Mouse (Mus musculus) embryonic facial prominence, embryonic 12.5 days (tissue): Measurements from ENCODE around the gene Gsk3b. TPM values are rescaled to one million over a fixed set of nuclear protein-coding genes. Genes with fewer than 3 reads are reported as not detected.
"Not testable (repeated sequence)": the region's sequence is repeated elsewhere in the genome, so short reads cannot be mapped to it uniquely, and the experiment has no call there.

ENCODE experiments used
- ATAC-seq: fragments of 200-750 bp; cut with Nextera tagmentation; 2 replicates; pipeline ENCODE4 v1.8.0; 2017; ENCODE audit not compliant: insufficient number of reproducible peaks, insufficient read depth, low FRiP score, low TSS enrichment
- H3K27ac ChIP-seq: fragments of 300-500 bp; sonication (generic); 2 replicates; pipeline ENCODE4 v1.5.1; 2016; ENCODE audit warnings: mild to moderate bottlenecking
- H3K27me3 ChIP-seq: fragments of 300-500 bp; sonication (generic); 2 replicates; pipeline ENCODE4 v1.6.1; 2016; ENCODE audit warnings: mild to moderate bottlenecking, moderate library complexity
- H3K36me3 ChIP-seq: fragments of 300-500 bp; sonication (generic); 2 replicates; pipeline ENCODE4 v1.6.1; 2016; ENCODE audit warnings: mild to moderate bottlenecking
- H3K4me1 ChIP-seq: fragments of 300-500 bp; sonication (generic); 2 replicates; pipeline ENCODE4 v1.6.1; 2016
- H3K4me2 ChIP-seq: fragments of 300-500 bp; sonication (generic); replicated peaks from 2 replicates; pipeline ENCODE4 v1.6.1; 2016; ENCODE audit warnings: mild to moderate bottlenecking, moderate library complexity
- H3K4me3 ChIP-seq: fragments of 300-500 bp; sonication (generic); 2 replicates; pipeline ENCODE4 v1.5.1; 2016; ENCODE audit warnings: mild to moderate bottlenecking
- H3K9ac ChIP-seq: fragments of 300-500 bp; sonication (generic); 2 replicates; pipeline ENCODE4 v1.6.1; 2016; ENCODE audit warnings: mild to moderate bottlenecking, moderate library complexity
- H3K9me3 ChIP-seq: fragments of 300-500 bp; sonication (generic); 2 replicates; pipeline ENCODE4 v1.6.1; 2016; ENCODE audit warnings: mild to moderate bottlenecking, moderate library complexity
- WGBS: fragments of 180-500 bp; shearing (Covaris S2); methylation state at CpG from one replicate; pipeline ENCODE4 v1.1.7; 2016; 5-methylcytosine and 5-hydroxymethylcytosine counted together
- polyA plus RNA-seq: library from polyadenylated mRNA; unstranded; fragments of >200 nt; fragmentation: Nextera tagmentation; extraction: Ambion mirVana; gene quantifications from 2 replicates; pipeline ENCODE4 v1.2.1, GENCODE M21; 2016

Gene Gsk3b
- polyA plus RNA-seq, 1 experiment from 2014 or later: 81.9 TPM

GRCm38 (mm10) chr16:38197299-38197698 lies 108.5 kb downstream of the Gsk3b start:
- ATAC-seq: no peak
- peaks cover 50% of the 10 kb centered on the region for H3K36me3 ChIP-seq
- H3K4me1 ChIP-seq: no peaks in the 10 kb centered on the region
- H3K9me3 ChIP-seq: no peaks in the 10 kb centered on the region
- 61% methylated on average over 4 of the region's 4 CpGs for WGBS
- no peak overlapping the region for H3K27ac ChIP-seq
- H3K9ac ChIP-seq: no peak overlapping the region
- no peaks in the 10 kb centered on the region for H3K27me3 ChIP-seq
- no peak overlapping the region for H3K4me3 ChIP-seq
- no peak overlapping the region for H3K4me2 ChIP-seq

GRCm38 (mm10) chr16:38205272-38205671 lies 116.5 kb downstream of the Gsk3b start:
- H3K27ac ChIP-seq: no peak overlapping the region
- H3K9me3 ChIP-seq: no peaks in the 10 kb centered on the region
- H3K36me3 ChIP-seq: peaks cover 35% of the 10 kb centered on the region
- H3K9ac ChIP-seq: no peak overlapping the region
- no peak overlapping the region for H3K4me3 ChIP-seq
- no peak for ATAC-seq
- WGBS: 89% methylated on average over 7 of the region's 7 CpGs
- no peaks in the 10 kb centered on the region for H3K4me1 ChIP-seq
- H3K27me3 ChIP-seq: no peaks in the 10 kb centered on the region
- no peak overlapping the region for H3K4me2 ChIP-seq

DNA sequence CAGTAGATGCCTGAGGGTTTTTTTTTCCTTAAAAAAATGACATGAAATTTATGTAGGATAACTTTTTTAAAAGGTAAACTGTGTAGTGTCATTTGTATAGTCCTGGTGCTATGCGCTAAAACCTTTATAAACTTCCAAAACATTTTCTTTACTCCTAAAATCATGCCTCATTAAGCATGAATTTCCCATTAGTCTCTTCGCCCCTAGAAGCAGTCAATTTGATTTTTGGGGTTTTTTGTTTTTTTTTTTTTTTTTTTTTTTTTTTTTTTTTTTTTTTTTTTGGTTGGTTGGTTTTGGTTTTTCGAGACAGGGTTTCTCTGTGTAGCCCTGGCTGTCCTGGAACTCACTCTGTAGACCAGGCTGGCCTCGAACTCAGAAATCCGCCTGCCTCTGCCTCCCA lies 133.7 kb downstream of the Gsk3b start:
- H3K4me2 ChIP-seq, ATAC-seq, H3K9ac ChIP-seq, H3K9me3 ChIP-seq, H3K4me3 ChIP-seq, H3K4me1 ChIP-seq, H3K27me3 ChIP-seq, H3K27ac ChIP-seq: not testable (repeated sequence)
- WGBS: 93% methylated on average over 5 of the region's 5 CpGs
- peaks cover 37% of the 10 kb centered on the region for H3K36me3 ChIP-seq

DNA sequence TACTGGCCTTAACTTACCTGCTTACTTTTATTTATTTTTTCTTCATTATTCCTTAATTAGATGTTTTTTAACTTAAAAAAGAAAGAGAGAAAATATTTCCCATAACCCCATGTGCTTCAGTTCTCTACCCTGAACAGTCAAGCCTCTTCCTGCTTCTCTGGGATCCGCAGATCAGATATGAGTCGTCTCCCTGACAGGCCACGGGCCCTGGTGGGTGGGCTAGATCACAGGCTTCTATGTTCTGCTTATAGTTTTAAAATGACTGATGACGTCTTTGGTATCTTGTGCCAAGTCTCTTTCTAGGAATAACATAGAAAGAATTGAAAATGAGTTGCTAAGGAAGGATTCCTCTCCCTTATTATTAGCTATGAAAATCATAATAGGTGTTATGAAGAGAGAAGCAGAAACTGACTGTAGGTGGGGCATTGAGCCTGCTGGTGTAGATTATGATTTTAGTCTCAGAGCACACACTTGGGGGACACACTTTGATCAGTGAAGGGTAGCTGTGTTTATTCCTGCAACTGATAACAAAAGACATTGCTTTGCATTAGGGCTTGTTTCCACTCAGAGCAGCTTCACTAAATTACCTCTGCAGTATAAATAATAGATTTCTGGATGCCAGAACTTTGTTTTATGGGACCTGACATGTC lies 148.3 kb downstream of the Gsk3b start:
- no peak overlapping the region for H3K4me2 ChIP-seq
- H3K4me3 ChIP-seq: no peak overlapping the region
- no peaks in the 10 kb centered on the region for H3K9me3 ChIP-seq
- WGBS: 78% methylated on average over 4 of the region's 4 CpGs
- H3K27me3 ChIP-seq: no peaks in the 10 kb centered on the region
- H3K4me1 ChIP-seq: no peaks in the 10 kb centered on the region
- no peak for ATAC-seq
- H3K36me3 ChIP-seq: peaks cover 11% of the 10 kb centered on the region; the same call in 1 of the 2 replicates
- no peak overlapping the region for H3K27ac ChIP-seq
- H3K9ac ChIP-seq: no peak overlapping the region

DNA sequence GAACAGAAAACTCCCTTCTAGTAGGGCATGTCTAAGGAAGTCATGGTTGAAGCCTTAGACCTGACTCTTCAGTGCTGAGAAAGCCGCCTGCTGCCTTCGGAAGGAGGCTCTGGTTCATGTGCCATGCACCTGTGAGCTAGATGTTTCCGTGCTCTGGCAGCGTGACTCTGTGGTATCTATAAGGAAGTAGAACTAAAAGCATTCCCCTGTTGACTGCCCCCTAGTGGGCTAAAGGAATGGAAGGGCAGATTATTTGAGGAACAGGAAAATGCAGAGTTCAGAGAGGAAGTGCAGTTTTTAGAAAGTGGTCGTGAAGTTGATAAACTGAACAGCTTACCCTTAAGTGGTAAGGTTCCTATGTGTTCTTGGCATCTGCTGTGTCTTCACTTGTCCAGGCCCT lies 150.9 kb downstream of the Gsk3b start:
- no peak overlapping the region for H3K4me2 ChIP-seq
- H3K9ac ChIP-seq: no peak overlapping the region
- no peak overlapping the region for H3K27ac ChIP-seq
- H3K27me3 ChIP-seq: no peaks in the 10 kb centered on the region
- no peak for ATAC-seq
- H3K9me3 ChIP-seq: no peaks in the 10 kb centered on the region
- no peak overlapping the region for H3K4me3 ChIP-seq
- H3K36me3 ChIP-seq: peaks cover 13% of the 10 kb centered on the region; the same call in 1 of the 2 replicates
- WGBS: 84% methylated on average over 5 of the region's 5 CpGs
- H3K4me1 ChIP-seq: no peaks in the 10 kb centered on the region

DNA sequence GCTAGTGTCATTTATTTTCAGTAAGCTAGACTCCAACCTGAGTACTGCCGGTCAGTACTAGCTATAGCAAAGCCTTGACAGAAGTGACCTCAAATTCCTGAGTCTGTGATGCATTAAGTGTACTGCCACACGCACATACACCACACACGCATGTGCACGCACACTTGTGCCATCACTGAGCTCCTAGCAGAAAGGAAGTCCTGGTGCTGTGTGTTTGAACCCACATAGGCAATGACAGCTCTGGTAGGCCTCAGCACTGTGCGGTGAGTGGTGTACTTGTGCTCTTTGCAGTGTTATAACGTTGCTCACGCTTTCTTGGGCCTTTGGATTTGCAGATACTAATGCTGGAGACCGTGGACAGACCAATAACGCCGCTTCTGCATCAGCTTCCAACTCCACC lies 151.4 kb downstream of the Gsk3b start:
- no peak for ATAC-seq
- Histone ChIP-seq H3K9me3 (no peaks in the 10 kb centered on the region), H3K27me3 (no peaks in the 10 kb centered on the region), H3K27ac (no peak overlapping the region), H3K4me1 (no peaks in the 10 kb centered on the region), H3K4me2 (no peak overlapping the region), H3K9ac (no peak overlapping the region), H3K36me3 (peaks cover 13% of the 10 kb centered on the region; the same call in 1 of the 2 replicates), H3K4me3 (no peak overlapping the region)
- WGBS: 97% methylated on average over 10 of the region's 10 CpGs

- ATAC-seq: no peak
- H3K27me3 ChIP-seq: no peaks in the 10 kb centered on the region
- 86% methylated on average over 6 of the region's 6 CpGs for WGBS
Measured at GRCm38 (mm10) chr16:38244111-38244510, 155.3 kb downstream of the Gsk3b start.

GRCm38 (mm10) chr16:38245379-38245778 lies 156.6 kb downstream of the Gsk3b start:
- Histone ChIP-seq H3K9ac (no peak overlapping the region), H3K4me3 (no peak overlapping the region), H3K36me3 (peaks cover 2% of the 10 kb centered on the region; the same call in 1 of the 2 replicates), H3K27me3 (no peaks in the 10 kb centered on the region), H3K4me1 (peaks cover 14% of the 10 kb centered on the region), H3K9me3 (no peaks in the 10 kb centered on the region), H3K27ac (no peak overlapping the region), H3K4me2 (no peak overlapping the region)
- 41% methylated on average over 2 of the region's 2 CpGs for WGBS
- ATAC-seq: no peak

More at GRCm38 (mm10) chr16:38244111-38244510, 155.3 kb downstream of the Gsk3b start:
- Histone ChIP-seq H3K4me3 (no peak overlapping the region), H3K9ac (no peak overlapping the region), H3K27ac (no peak overlapping the region), H3K4me2 (no peak overlapping the region), H3K9me3 (no peaks in the 10 kb centered on the region), H3K4me1 (peaks cover 13% of the 10 kb centered on the region), H3K36me3 (peaks cover 8% of the 10 kb centered on the region; the same call in 1 of the 2 replicates)

DNA sequence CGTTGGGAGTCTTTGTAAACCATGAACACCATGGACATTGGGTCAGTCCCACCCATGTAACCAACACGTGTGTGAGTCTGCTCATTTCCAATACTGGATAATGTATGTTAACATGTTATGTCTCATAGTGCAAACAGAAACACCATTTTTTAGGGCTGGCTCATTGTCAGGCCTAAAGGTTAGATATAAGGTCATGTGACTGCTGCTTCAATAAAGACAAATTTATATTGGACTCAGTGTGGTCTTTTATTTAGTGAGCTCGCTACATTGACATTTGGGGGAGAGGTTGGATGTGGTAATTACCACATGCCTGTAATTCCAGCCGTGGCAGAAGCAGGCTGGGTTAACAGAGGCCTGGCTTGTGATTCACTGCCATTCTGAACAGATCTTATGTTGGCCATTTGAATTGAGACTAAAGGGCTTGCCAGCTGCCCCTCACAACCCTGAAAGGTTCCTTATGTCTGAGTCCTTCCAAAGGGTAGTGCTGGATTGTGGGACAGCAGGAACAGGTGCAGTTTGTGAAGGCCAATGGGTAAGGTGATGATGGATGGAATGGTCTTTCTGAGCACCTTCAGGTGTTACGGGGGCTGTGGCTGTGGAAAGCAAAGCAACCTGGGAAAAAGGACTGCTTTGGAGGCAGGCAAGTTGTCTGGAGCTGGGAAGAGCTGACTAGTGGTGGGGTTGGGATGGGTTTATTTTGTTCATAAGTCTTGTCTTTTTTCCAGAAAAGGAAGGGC lies 157.2 kb downstream of the Gsk3b start:
- H3K4me3 ChIP-seq: no peak overlapping the region
- 0 out of 2 replicates have a peak, but pooled peaks cover 2% of the 10 kb centered on the region for H3K36me3 ChIP-seq
- ATAC-seq: no peak
- no peak overlapping the region for H3K27ac ChIP-seq
- 72% methylated on average over 5 of the region's 5 CpGs for WGBS
- no peaks in the 10 kb centered on the region for H3K27me3 ChIP-seq
- H3K9ac ChIP-seq: no peak overlapping the region
- H3K9me3 ChIP-seq: no peaks in the 10 kb centered on the region
- H3K4me2 ChIP-seq: no peak overlapping the region
- peaks cover 14% of the 10 kb centered on the region for H3K4me1 ChIP-seq

- WGBS: 38% methylated on average over 13 of the region's 13 CpGs
- no peaks in the 10 kb centered on the region for H3K36me3 ChIP-seq
- H3K4me1 ChIP-seq: peaks cover 14% of the 10 kb centered on the region
- no peaks in the 10 kb centered on the region for H3K9me3 ChIP-seq
- H3K4me2 ChIP-seq: peak overlapping the region; percentile 11; the same call in 1 of the 2 replicates
- ATAC-seq: no peak
- H3K4me3 ChIP-seq: no peak overlapping the region
- no peak overlapping the region for H3K9ac ChIP-seq
- H3K27me3 ChIP-seq: no peaks in the 10 kb centered on the region
- H3K27ac ChIP-seq: no peak overlapping the region
Measured at GRCm38 (mm10) chr16:38248331-38248961, 159.6 kb downstream of the Gsk3b start.

DNA sequence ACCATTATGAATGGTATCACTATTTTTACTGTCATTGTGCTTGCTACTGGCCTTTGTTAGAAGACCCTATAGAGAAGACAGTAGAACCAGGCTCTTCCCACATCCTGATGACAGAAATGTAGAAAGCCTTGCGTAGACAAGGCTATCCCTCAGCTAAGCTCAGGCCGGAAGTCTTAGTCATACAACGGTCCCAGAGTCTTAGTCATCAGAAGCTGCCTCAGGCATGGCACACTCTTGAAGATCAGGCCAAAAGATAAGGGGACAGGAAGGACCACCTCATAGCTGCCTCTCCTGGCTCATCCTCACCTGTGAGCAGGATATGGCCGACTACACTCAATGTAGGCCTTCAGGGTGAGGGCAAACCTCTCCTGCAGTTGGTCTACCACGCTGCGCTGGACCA lies 161.7 kb downstream of the Gsk3b start:
- no peaks in the 10 kb centered on the region for H3K27me3 ChIP-seq
- 94% methylated on average over 6 of the region's 6 CpGs for WGBS
- no peaks in the 10 kb centered on the region for H3K36me3 ChIP-seq
- ATAC-seq: no peak
- H3K4me1 ChIP-seq: peaks cover 14% of the 10 kb centered on the region
- H3K4me2 ChIP-seq: no peak overlapping the region
- no peaks in the 10 kb centered on the region for H3K9me3 ChIP-seq
- H3K27ac ChIP-seq: no peak overlapping the region
- H3K4me3 ChIP-seq: no peak overlapping the region
- no peak overlapping the region for H3K9ac ChIP-seq

DNA sequence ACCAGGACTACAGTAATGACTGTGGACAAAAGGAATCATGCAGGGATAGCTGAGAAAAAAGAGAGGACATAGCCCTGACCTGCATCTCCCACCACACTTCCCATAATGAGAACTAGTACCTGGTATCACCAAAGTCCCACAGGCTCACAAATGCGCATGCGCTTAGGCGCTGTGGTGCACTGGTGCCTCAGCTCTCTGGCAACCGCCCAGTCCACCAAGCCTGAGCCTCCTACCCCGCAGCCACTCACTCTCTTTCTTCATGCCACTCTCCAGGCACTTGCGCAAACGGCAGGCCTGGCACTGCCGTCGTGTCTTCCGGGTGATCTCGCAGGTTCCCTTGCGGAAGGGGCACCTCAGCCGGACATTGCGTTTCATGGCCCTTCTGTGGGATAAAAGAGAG lies 165.2 kb downstream of the Gsk3b start:
- H3K36me3 ChIP-seq: no peaks in the 10 kb centered on the region
- ATAC-seq: no peak
- no peaks in the 10 kb centered on the region for H3K27me3 ChIP-seq
- H3K4me3 ChIP-seq: no peak overlapping the region
- no peak overlapping the region for H3K27ac ChIP-seq
- H3K9me3 ChIP-seq: no peaks in the 10 kb centered on the region
- peaks cover 2% of the 10 kb centered on the region for H3K4me1 ChIP-seq
- WGBS: 87% methylated on average over 14 of the region's 14 CpGs
- H3K9ac ChIP-seq: no peak overlapping the region
- no peak overlapping the region for H3K4me2 ChIP-seq
